In genomic region chr12:72953089-72953488, GRCm38 (mm10) we compare ENCODE assay signal across 25 mouse cellular contexts. TPM values are rescaled to one million over a fixed set of nuclear protein-coding genes. Genes with fewer than 3 reads are reported as not detected.
"Had no signal": no experiment of that assay in that cellular context is flagged by ENCODE, and none has a peak within 500 bp of the region (broad histone marks: within the 10 kb centered on the region; RNA-seq: fewer than 3 reads in every experiment).

No protein-coding gene starts in this region.

- H3K36me3 ChIP-seq: neural tube, embryonic 12.5 days; neural tube, embryonic 13.5 days; stomach, embryonic 15.5 days had no signal

- H3K4me1 ChIP-seq: neural tube, embryonic 12.5 days; neural tube, embryonic 13.5 days; stomach, embryonic 15.5 days had no signal

- H3K9ac ChIP-seq: neural tube, embryonic 12.5 days; neural tube, embryonic 13.5 days; stomach, embryonic 15.5 days had no signal

- H3K4me2 ChIP-seq: neural tube, embryonic 12.5 days; neural tube, embryonic 13.5 days; stomach, embryonic 15.5 days had no signal

- H3K4me3 ChIP-seq: neural tube, embryonic 12.5 days; neural tube, embryonic 13.5 days; stomach, embryonic 15.5 days had no signal

- H3K9me3 ChIP-seq: neural tube, embryonic 12.5 days; neural tube, embryonic 13.5 days; stomach, embryonic 15.5 days had no signal

- DNase-seq: retina, postnatal 1 day; right cerebral cortex, adult 18-20 months; right cerebral cortex, postnatal 14 days; right cerebral cortex, postnatal 25 days; right cerebral cortex, postnatal 4 days; spleen, adult 18-20 months; thymus, adult 18-20 months; thymus, adult 2 months; thymus, postnatal 14 days; thymus, postnatal 25 days; thymus, postnatal 36 days; thymus, postnatal 4 days had no signal

- H3K27ac ChIP-seq: neural tube, embryonic 12.5 days; neural tube, embryonic 13.5 days; stomach, embryonic 15.5 days; stomach, postnatal 0 days had no signal

RNA-seq across cellular contexts. Expression of gene 4930447C04Rik, which starts 12.5 kb away (rescaled TPM):
- polyA plus RNA-seq: small intestine, adult 2 months; spleen, adult 2 months; thymus, adult 2 months had no signal

RNA-seq across cellular contexts. Expression of gene Six6, which starts 13.4 kb away (rescaled TPM):
- total RNA-seq: neutrophil, adult 5-6 weeks had no signal
- polyA plus RNA-seq: neural tube, embryonic 12.5 days; neural tube, embryonic 13.5 days; neural tube, embryonic 14.5 days; small intestine, adult 2 months; spleen, adult 2 months; stomach, embryonic 14.5 days; stomach, embryonic 15.5 days; stomach, embryonic 16.5 days; stomach, postnatal 0 days; testis, adult 2 months; thymus, adult 2 months; thymus, postnatal 0 days; urinary bladder, adult 2 months had no signal
